Mouse (Mus musculus) testis, adult 2 months (tissue): ENCODE measurements around the gene Lrrc75b.

Source experiments
- CTCF ChIP-seq: fragments of 200-500 bp; IDR thresholded peaks from 2 replicates; pipeline ENCODE4 v1.5.1; 2012; ENCODE audit warnings: low read depth, mild to moderate bottlenecking, inconsistent platforms, low read length, moderate library complexity; ENCODE audit not compliant: control insufficient read depth, insufficient read depth, insufficient replicate concordance
- POLR2A ChIP-seq: fragments of 200-500 bp; IDR thresholded peaks from 2 replicates; pipeline ENCODE4 v1.6.1; 2012; ENCODE audit warnings: low read depth, mild to moderate bottlenecking, inconsistent platforms, low read length, moderate library complexity; ENCODE audit not compliant: control insufficient read depth

GRCm38 (mm10) chr10:75513306-75514067 is 46.6 kb downstream of the Lrrc75b start:
- no peak for TF ChIP-seq CTCF
- no peak for TF ChIP-seq POLR2A
